Mouse (Mus musculus) cortical plate, adult 2 months (tissue): ENCODE measurements around the gene Kiss1.
A peak's percentile ranks its signal among the peaks of the same experiment; 100 is the strongest.

Experiments
- CTCF ChIP-seq: fragments of 200-500 bp; IDR thresholded peaks from 2 replicates; pipeline ENCODE4 v1.5.1; 2011; ENCODE audit warnings: mild to moderate bottlenecking, control low read depth, low read length; ENCODE audit not compliant: insufficient read depth; ENCODE audit errors: extremely low read depth
- POLR2A ChIP-seq: fragments of 200-500 bp; IDR thresholded peaks from 2 replicates; pipeline ENCODE4 v1.6.1; 2011; ENCODE audit warnings: mild to moderate bottlenecking, low read length, control low read depth; ENCODE audit not compliant: insufficient read depth; ENCODE audit errors: extremely low read depth

DNA sequence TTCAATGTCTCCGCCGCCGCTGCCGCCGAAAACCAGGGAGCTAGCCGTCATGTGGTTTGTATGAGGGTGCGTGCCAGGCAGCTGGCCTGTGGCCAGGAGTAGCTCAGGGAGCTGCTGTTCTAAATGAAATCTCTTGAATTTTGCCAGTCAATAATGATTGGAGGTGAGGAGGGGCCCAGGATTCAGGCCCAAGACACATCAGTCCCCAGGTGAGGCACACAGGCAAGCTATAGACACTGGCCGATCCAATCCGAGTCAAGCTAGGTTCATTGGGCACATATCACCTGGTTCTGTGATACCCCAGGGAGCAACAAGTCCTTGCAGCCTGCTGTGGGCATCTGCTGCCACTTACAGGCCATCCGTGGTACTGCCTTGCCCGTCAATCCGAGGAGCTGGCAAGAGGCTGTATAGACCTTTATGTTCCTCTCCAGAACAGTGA lies 31.7 kb downstream of the Kiss1 start:
- TF ChIP-seq POLR2A (no peak), CTCF (peak; percentile 100)
